In the genomic region with DNA sequence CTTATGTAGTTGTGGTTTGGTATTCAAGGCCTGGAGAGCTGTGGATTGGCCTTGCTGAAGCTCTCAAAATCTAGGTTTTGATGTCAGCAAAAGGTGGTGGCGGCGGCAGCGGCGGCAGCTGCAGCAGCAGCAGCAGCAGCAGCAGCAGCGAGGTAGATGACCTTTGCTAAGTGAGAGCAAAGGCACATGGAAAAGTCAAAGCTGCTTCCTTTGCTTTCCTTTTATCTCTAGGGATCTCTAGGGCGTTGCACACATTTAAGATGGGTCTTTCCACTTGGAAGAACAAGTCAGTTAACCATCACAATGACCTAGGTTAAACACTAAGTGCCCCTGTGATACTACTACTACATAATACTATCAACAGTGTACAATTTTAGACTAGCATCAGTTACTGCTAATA, we compare ENCODE assay signal across 16 mouse cellular contexts.
"Had no signal": no experiment of that assay in that cellular context is flagged by ENCODE, and none has a peak within 500 bp of the region (broad histone marks: within the 10 kb centered on the region; RNA-seq: fewer than 3 reads in every experiment).

No protein-coding gene starts in this region.

- H3K27ac ChIP-seq: lung, embryonic 15.5 days; macrophage; midbrain, embryonic 13.5 days; midbrain, embryonic 15.5 days; neural tube, embryonic 12.5 days; stomach, embryonic 15.5 days; stomach, postnatal 0 days had no signal

- H3K4me3 ChIP-seq: lung, embryonic 15.5 days; megakaryocyte, embryonic 14.5 days; midbrain, embryonic 13.5 days; midbrain, embryonic 15.5 days; neural tube, embryonic 12.5 days; stomach, embryonic 15.5 days had no signal

- DNase-seq: liver, postnatal 0 days; lung, adult 2 months; lung, postnatal 14 days; lung, postnatal 36 days; right cerebral cortex, postnatal 14 days; thymus, adult 2 months; thymus, postnatal 25 days; thymus, postnatal 4 days had no signal
